Mouse (Mus musculus): Measurements from ENCODE around the gene Foxp3.

GRCm38 (mm10) chrX:7573176-7574086, at the start of gene Foxp3:
- no peak for TF ChIP-seq EP300 (optimal IDR thresholded peaks at IDR 0.05)
- TF ChIP-seq CTCF (IDR thresholded peaks at IDR 0.05; ENCODE audit: low read depth): no peak
